Mouse (Mus musculus): ENCODE data around the gene Klhl13.

DNA sequence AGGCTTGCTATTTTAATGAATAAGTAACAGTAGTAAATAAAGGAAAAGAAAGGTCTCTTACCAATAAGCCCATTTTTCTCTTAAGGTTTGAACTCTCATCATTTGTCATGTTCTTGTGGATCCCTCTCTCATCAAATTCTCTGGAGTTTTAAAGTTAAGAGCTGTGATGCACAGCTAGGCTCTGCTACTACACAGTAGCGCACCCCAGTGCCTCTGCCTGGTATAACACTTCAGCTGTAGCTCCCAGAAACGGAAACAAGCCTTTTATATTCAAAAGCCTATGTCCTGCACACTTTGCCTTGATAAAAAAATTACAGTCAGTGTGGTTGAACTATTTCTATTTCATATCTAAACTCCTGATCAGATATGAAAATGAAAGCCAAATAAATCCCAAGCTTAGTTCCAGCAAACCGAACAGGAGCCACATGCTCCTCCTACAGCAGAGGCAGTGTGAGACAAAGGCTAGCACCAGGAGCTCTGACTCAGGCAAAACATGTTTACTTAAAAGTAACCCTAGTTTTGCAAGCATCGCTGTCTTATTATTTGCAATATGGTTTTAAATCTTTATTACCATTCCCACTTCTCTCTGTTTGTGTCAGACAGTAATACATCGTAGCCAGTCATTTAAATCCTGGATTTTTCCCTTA, 68.8 kb downstream of the Klhl13 start:
- TF ChIP-seq CTCF (IDR thresholded peaks at IDR 0.05; ENCODE audit: control insufficient read depth, insufficient read depth, insufficient replicate concordance, low read depth, low read length) = no peak; the same call in 1 of the 2 replicates
- TF ChIP-seq POLR2A (IDR thresholded peaks at IDR 0.05; ENCODE audit: control insufficient read depth, low read depth, low read length) = no peak
